Mouse (Mus musculus) CH12.LX (cell line): ENCODE results near the gene Mad1l1. TPM values are rescaled to one million over a fixed set of nuclear protein-coding genes. Genes with fewer than 3 reads are reported as not detected.

Source experiments
- DNase-seq: peaks from one replicate; pipeline ENCODE4 v3.0.0-alpha.2; 2013; ENCODE audit errors: extremely low read depth
- H3K27ac ChIP-seq: 2 replicates; pipeline ENCODE4 v1.5.1; 2012; ENCODE audit warnings: low read depth, mild to moderate bottlenecking, control low read depth, moderate library complexity; ENCODE audit not compliant: insufficient read depth
- H3K27me3 ChIP-seq: replicated peaks from 2 replicates; pipeline ENCODE3; 2012; ENCODE audit warnings: inconsistent platforms
- H3K36me3 ChIP-seq, 2 experiments: replicated peaks in 1 of 2; 2 replicates each; pipeline versions ENCODE3 to v1.6.1; 2012; ENCODE audit warnings: inconsistent platforms in 1 of 2, low read length in 1 of 2, mild to moderate bottlenecking in 1 of 2, mixed read lengths in 1 of 2, moderate library complexity in 1 of 2; ENCODE audit not compliant: control insufficient read depth in 1 of 2, insufficient read depth in 1 of 2
- H3K4me1 ChIP-seq, 2 experiments: 2 replicates each; pipeline ENCODE4 v1.6.1; 2012; ENCODE audit warnings: inconsistent platforms in 1 of 2, moderate library complexity in 1 of 2; ENCODE audit not compliant: insufficient read depth in 2 of 2, control insufficient read depth in 1 of 2
- H3K4me2 ChIP-seq: 2 replicates; pipeline ENCODE4 v1.6.1; 2012; ENCODE audit warnings: low read depth, mild to moderate bottlenecking, control low read depth; ENCODE audit not compliant: poor library complexity, insufficient read depth, severe bottlenecking
- H3K4me3 ChIP-seq, 3 experiments: fragments of 150-350 bp in 1 of 3; sonication (generic) in 1 of 3; replicated peaks in 1 of 3; 2 replicates each; pipeline versions ENCODE3 to v1.5.1; 2011 to 2012; ENCODE audit warnings: low read depth in 2 of 3, low read length in 2 of 3, mild to moderate bottlenecking in 2 of 3, moderate library complexity in 2 of 3, control low read depth in 1 of 3, improper control_type of control experiment in 1 of 3, inconsistent platforms in 1 of 3, mixed read lengths in 1 of 3; ENCODE audit not compliant: poor library complexity in 1 of 3
- H3K79me2 ChIP-seq: replicated peaks from 2 replicates; pipeline ENCODE4 v1.6.1; 2012; ENCODE audit warnings: mild to moderate bottlenecking, moderate library complexity; ENCODE audit not compliant: control insufficient read depth, poor library complexity, insufficient read depth, severe bottlenecking; ENCODE audit errors: extremely low read depth
- H3K9ac ChIP-seq: 2 replicates; pipeline ENCODE4 v1.6.1; 2012; ENCODE audit warnings: low read depth, mild to moderate bottlenecking, control low read depth, moderate library complexity; ENCODE audit not compliant: insufficient read depth
- H3K9me3 ChIP-seq: replicated peaks from 2 replicates; pipeline ENCODE3; 2012; ENCODE audit warnings: low read length, inconsistent platforms, mixed read lengths
- BHLHE40 ChIP-seq: IDR thresholded peaks from 2 replicates; pipeline ENCODE4 v1.6.1; 2011; ENCODE audit warnings: mild to moderate bottlenecking, low read depth, low read length, improper control_type of control experiment
- CHD1 ChIP-seq: IDR thresholded peaks from 2 replicates; pipeline ENCODE4 v1.6.1; 2012; ENCODE audit warnings: low read depth, low read length, improper control_type of control experiment, inconsistent platforms
- CHD2 ChIP-seq: IDR thresholded peaks from 2 replicates; pipeline ENCODE4 v1.6.1; 2011; ENCODE audit warnings: low read length, improper control_type of control experiment
- E2F4 ChIP-seq: IDR thresholded peaks from 2 replicates; pipeline ENCODE4 v1.6.1; 2011; ENCODE audit warnings: low read depth, low read length, improper control_type of control experiment; ENCODE audit not compliant: insufficient replicate concordance
- ELF1 ChIP-seq: IDR thresholded peaks from 2 replicates; pipeline ENCODE4 v1.6.1; 2014; ENCODE audit warnings: low read depth, mild to moderate bottlenecking, inconsistent platforms, low read length, improper control_type of control experiment
- ETS1 ChIP-seq: conservative IDR thresholded peaks from 2 replicates; pipeline ENCODE4 v1.6.1; 2012; ENCODE audit warnings: low read depth, mild to moderate bottlenecking, inconsistent platforms, low read length, improper control_type of control experiment, moderate library complexity
- GABPA ChIP-seq: IDR thresholded peaks from 2 replicates; pipeline ENCODE4 v1.6.1; 2012; ENCODE audit warnings: low read depth, low read length, improper control_type of control experiment, inconsistent platforms; ENCODE audit not compliant: insufficient replicate concordance
- IRF4 ChIP-seq: IDR thresholded peaks from 2 replicates; pipeline ENCODE4 v1.6.1; 2014; ENCODE audit warnings: low read depth, mild to moderate bottlenecking, inconsistent platforms, low read length, improper control_type of control experiment
- JUND ChIP-seq: conservative IDR thresholded peaks from 2 replicates; pipeline ENCODE4 v1.6.1; 2011; ENCODE audit warnings: low read depth, low read length, improper control_type of control experiment
- KAT2A ChIP-seq: IDR thresholded peaks from 2 replicates; pipeline ENCODE4 v1.6.1; 2012; ENCODE audit warnings: low read length, improper control_type of control experiment, inconsistent platforms; ENCODE audit not compliant: insufficient replicate concordance
- MAFK ChIP-seq: IDR thresholded peaks from 2 replicates; pipeline ENCODE4 v1.6.1; 2011; ENCODE audit warnings: low read length, improper control_type of control experiment; ENCODE audit not compliant: insufficient replicate concordance
- MAX ChIP-seq: IDR thresholded peaks from 2 replicates; pipeline ENCODE4 v1.6.1; 2011; ENCODE audit warnings: low read length, improper control_type of control experiment
- MAZ ChIP-seq: IDR thresholded peaks from 2 replicates; pipeline ENCODE4 v1.6.1; 2012; ENCODE audit warnings: low read depth, mild to moderate bottlenecking, inconsistent platforms, low read length, improper control_type of control experiment, moderate library complexity
- MXI1 ChIP-seq: IDR thresholded peaks from 2 replicates; pipeline ENCODE4 v1.6.1; 2011; ENCODE audit warnings: mild to moderate bottlenecking, low read depth, low read length, improper control_type of control experiment
- NRF1 ChIP-seq: IDR thresholded peaks from 2 replicates; pipeline ENCODE4 v1.6.1; 2014; ENCODE audit warnings: low read depth, mild to moderate bottlenecking, inconsistent platforms, low read length, improper control_type of control experiment, moderate library complexity
- PAX5 ChIP-seq: IDR thresholded peaks from 2 replicates; pipeline ENCODE4 v1.6.1; 2012; ENCODE audit warnings: low read length, inconsistent platforms, mixed read lengths
- RAD21 ChIP-seq: IDR thresholded peaks from 2 replicates; pipeline ENCODE4 v1.6.1; 2011; ENCODE audit warnings: low read depth, mild to moderate bottlenecking, low read length, improper control_type of control experiment, moderate library complexity
- RCOR1 ChIP-seq: conservative IDR thresholded peaks from 2 replicates; pipeline ENCODE4 v1.6.1; 2012; ENCODE audit warnings: low read depth, mild to moderate bottlenecking, inconsistent platforms, low read length, improper control_type of control experiment
- SIN3A ChIP-seq: IDR thresholded peaks from 2 replicates; pipeline ENCODE4 v1.6.1; 2012; ENCODE audit warnings: low read length, improper control_type of control experiment, inconsistent platforms
- TCF12 ChIP-seq: IDR thresholded peaks from 2 replicates; pipeline ENCODE4 v1.6.1; 2014; ENCODE audit warnings: low read depth, mild to moderate bottlenecking, inconsistent platforms, low read length, improper control_type of control experiment
- ZC3H11A ChIP-seq: IDR thresholded peaks from 2 replicates; pipeline ENCODE4 v1.6.1; 2012; ENCODE audit warnings: low read depth, mild to moderate bottlenecking, inconsistent platforms, low read length, improper control_type of control experiment
- ZKSCAN1 ChIP-seq: IDR thresholded peaks from 2 replicates; pipeline ENCODE4 v1.6.1; 2012; ENCODE audit warnings: low read depth, inconsistent platforms, low read length, improper control_type of control experiment, borderline replicate concordance
- ZMIZ1 ChIP-seq: IDR thresholded peaks from 2 replicates; pipeline ENCODE4 v1.6.1; 2012; ENCODE audit warnings: low read depth, mild to moderate bottlenecking, inconsistent platforms, low read length, improper control_type of control experiment
- ZNF384 ChIP-seq: IDR thresholded peaks from 2 replicates; pipeline ENCODE4 v1.6.1; 2012; ENCODE audit warnings: low read depth, low read length, improper control_type of control experiment, inconsistent platforms
- dilution Hi-C: fragments of 300-500 bp; cut with MboI; formaldehyde crosslinking; loops from 2 replicates; pipeline ENCODE4 v1.14.3; 2020; ENCODE audit warnings: low sequenced_read_pairs; ENCODE audit not compliant: extremely low pct_unique_long_range_greater_than_20kb, extremely low pct_ligation_motif_present
- in situ Hi-C: fragments of 300-500 bp; cut with MboI; formaldehyde crosslinking; loops from 3 replicates; pipeline ENCODE4 v1.14.3; 2019; ENCODE audit warnings: low sequenced_read_pairs, low pct_ligation_motif_present, low pct_unique_long_range_greater_than_20kb, mixed read lengths
- polyA plus RNA-seq: library from polyadenylated mRNA; unstranded; fragments of >175 nt; gene quantifications from 2 replicates; pipeline ENCODE4 v1.2.1, GENCODE M21; 2012; ENCODE audit warnings: low read depth; ENCODE audit not compliant: insufficient read length
- total RNA-seq, 2 experiments: library from RNA; depleted of rRNA; stranded (reverse); fragments of 300-350 nt in 1 of 2; fragments of >200 nt in 1 of 2; gene quantifications; 2 replicates each; pipeline ENCODE4 v1.2.3; 2012 to 2014

Mad1l1 gene
- total and polyA plus RNA-seq, 3 experiments = 24.8 to 45.6 (median 28.9) TPM

DNA sequence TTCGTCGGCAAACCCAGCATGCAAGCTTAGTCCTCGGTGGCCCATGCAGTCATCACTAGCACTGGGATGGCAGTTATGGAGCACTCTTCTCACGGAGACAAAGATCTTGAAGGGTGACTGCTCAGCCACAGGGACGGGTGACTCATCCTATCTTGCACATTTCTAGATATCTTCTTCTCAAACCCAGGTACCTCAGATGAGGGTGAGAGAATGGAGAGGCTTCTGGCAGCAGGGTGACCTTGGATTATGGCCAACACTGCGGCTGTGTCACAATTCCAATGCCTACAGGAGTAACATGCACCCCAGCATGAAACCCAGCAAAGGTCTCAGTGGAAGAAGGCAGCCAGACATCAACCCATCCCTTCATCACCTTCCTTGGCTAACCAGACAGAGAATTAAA is 154.3 kb downstream of the Mad1l1 start:
- DNase-seq = no peak
- Histone ChIP-seq H3K27ac (no peak overlapping the region), H3K79me2 (no peaks in the 10 kb centered on the region), H3K9ac (no peak overlapping the region), H3K4me3 (no peak overlapping the region), H3K4me1 (peaks cover 0 to 10% of the 10 kb centered on the region in 2 experiments; a peak in 2 of 4 replicates), H3K36me3 (peaks cover 0 to 76% of the 10 kb centered on the region in 2 experiments), H3K27me3 (no peaks in the 10 kb centered on the region), H3K9me3 (peaks cover 10% of the 10 kb centered on the region), H3K4me2 (no peak overlapping the region)
- dilution Hi-C loops = no loop called here
- TF ChIP-seq TCF12 = no peak
- no peak for TF ChIP-seq ZC3H11A
- no peak for TF ChIP-seq ZKSCAN1
- no peak for TF ChIP-seq MAZ
- no peak for TF ChIP-seq JUND
- no peak for TF ChIP-seq CHD2
- in situ Hi-C loops = no loop called here

DNA sequence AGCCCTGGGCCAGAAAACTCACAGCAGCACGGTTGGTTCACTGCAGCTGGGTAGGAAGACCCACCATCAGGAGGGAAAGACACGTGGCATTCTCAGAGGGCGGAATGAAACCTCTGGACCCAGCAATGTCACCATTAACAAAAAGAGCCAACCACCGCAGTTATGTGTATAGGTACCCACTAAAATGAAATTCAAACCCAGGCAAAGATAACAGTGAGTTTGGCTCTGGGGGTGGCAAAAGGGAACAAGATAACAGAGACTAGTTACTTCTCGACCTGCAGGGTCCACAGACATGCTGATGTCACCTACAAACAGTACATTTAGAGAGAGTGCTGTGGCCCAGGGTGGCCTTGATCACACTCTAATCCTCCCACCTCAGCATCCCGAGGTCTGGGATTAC is 157.4 kb downstream of the Mad1l1 start:
- Histone ChIP-seq H3K4me1 (peaks cover 0 to 23% of the 10 kb centered on the region in 2 experiments; a peak in 2 of 4 replicates), H3K79me2 (no peaks in the 10 kb centered on the region), H3K27ac (no peak overlapping the region), H3K9me3 (peaks cover 9% of the 10 kb centered on the region), H3K4me3 (no peak overlapping the region), H3K9ac (no peak overlapping the region), H3K27me3 (no peaks in the 10 kb centered on the region), H3K4me2 (no peak overlapping the region), H3K36me3 (peaks cover 0 to 61% of the 10 kb centered on the region in 2 experiments)
- in situ Hi-C loops (no loop called here), dilution Hi-C loops (no loop called here)
- TF ChIP-seq BHLHE40 = no peak
- no peak for TF ChIP-seq PAX5
- TF ChIP-seq ZKSCAN1 = no peak
- no peak for TF ChIP-seq ETS1
- TF ChIP-seq RAD21 = no peak
- TF ChIP-seq E2F4 = no peak
- no peak for TF ChIP-seq MAFK
- TF ChIP-seq SIN3A = no peak
- no peak for TF ChIP-seq MXI1
- TF ChIP-seq CHD1 = no peak
- TF ChIP-seq IRF4 = no peak
- no peak for TF ChIP-seq NRF1
- no peak for TF ChIP-seq ZMIZ1
- TF ChIP-seq KAT2A = no peak
- no peak for TF ChIP-seq ZNF384
- no peak for TF ChIP-seq GABPA
- TF ChIP-seq ELF1 = no peak
- TF ChIP-seq RCOR1 = no peak
- TF ChIP-seq MAX = no peak
- DNase-seq = no peak
